Mouse (Mus musculus) kidney, adult 2 months (tissue): Measurements from ENCODE around the gene Tox3. TPM values are rescaled to one million over a fixed set of nuclear protein-coding genes. Genes with fewer than 3 reads are reported as not detected.
A peak's percentile ranks its signal among the peaks of the same experiment; 100 is the strongest.

Experiments used
- DNase-seq: peaks from one replicate; pipeline ENCODE4 v3.0.0; 2021
- H3K27ac ChIP-seq: fragments of 200-500 bp; 2 replicates; pipeline ENCODE4 v1.5.1; 2012; ENCODE audit warnings: low read depth, low read length, control low read depth, inconsistent platforms; ENCODE audit not compliant: insufficient read depth
- H3K27me3 ChIP-seq: fragments of 200-500 bp; replicated peaks from 2 replicates; pipeline ENCODE4 v1.6.1; 2012; ENCODE audit warnings: mild to moderate bottlenecking, moderate library complexity, low read length, inconsistent platforms; ENCODE audit not compliant: control insufficient read depth, insufficient read depth
- H3K36me3 ChIP-seq: fragments of 200-500 bp; 2 replicates; pipeline ENCODE4 v1.6.1; 2012; ENCODE audit warnings: mild to moderate bottlenecking, moderate library complexity, low read length, inconsistent platforms; ENCODE audit not compliant: control insufficient read depth, insufficient read depth
- H3K4me1 ChIP-seq: fragments of 200-500 bp; 2 replicates; pipeline ENCODE4 v1.6.1; 2011; ENCODE audit warnings: low read length; ENCODE audit not compliant: control insufficient read depth, insufficient read depth
- H3K4me3 ChIP-seq: fragments of 200-500 bp; 2 replicates; pipeline ENCODE4 v1.5.1; 2011; ENCODE audit warnings: mild to moderate bottlenecking, low read depth, low read length, control low read depth; ENCODE audit not compliant: insufficient read depth
- CTCF ChIP-seq: fragments of 200-500 bp; conservative IDR thresholded peaks from 2 replicates; pipeline ENCODE4 v1.5.1; 2011; ENCODE audit warnings: low read depth, mild to moderate bottlenecking, control low read depth, low read length, moderate library complexity, mixed read lengths; ENCODE audit not compliant: insufficient read depth, insufficient read length
- POLR2A ChIP-seq: fragments of 200-500 bp; IDR thresholded peaks from one replicate; pipeline ENCODE4 v1.6.1; 2011; ENCODE audit warnings: low read depth, low read length, control low read depth
- WGBS: fragments of 180-500 bp; shearing (Covaris S2); methylation state at CpG from one replicate; pipeline ENCODE4 v1.1.7; 2018; 5-methylcytosine and 5-hydroxymethylcytosine counted together
- polyA plus RNA-seq: library from polyadenylated mRNA; depleted of rRNA; stranded (reverse); fragments of >200 nt; gene quantifications from 2 replicates; pipeline ENCODE4 v1.2.3, GENCODE M21; 2012

The Tox3 gene
- polyA plus RNA-seq, 1 experiment: 8.9 TPM

DNA sequence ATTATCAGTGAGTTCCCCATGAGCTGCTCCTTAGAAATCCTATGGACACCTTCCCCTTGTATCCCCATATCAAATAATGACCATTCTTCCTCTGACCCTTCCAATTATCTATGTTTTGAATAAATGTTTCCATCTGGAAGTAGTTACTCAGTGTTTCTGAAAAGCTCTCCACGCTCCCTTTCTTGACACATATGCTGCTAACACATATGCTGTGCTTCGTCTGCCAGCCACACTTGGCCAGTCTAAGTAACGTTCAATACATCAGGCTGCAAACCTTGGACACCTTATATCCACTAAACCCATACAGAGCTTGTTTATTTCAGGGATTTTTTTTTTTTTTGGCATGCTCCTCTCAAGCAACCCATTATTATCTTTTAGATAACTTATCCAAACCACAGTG, 54.1 kb downstream of the Tox3 start:
- H3K27ac ChIP-seq: no peak overlapping the region
- TF ChIP-seq POLR2A (no peak), CTCF (no peak)
- H3K27me3 ChIP-seq: no peaks in the 10 kb centered on the region
- no peaks in the 10 kb centered on the region for H3K4me1 ChIP-seq
- no peak overlapping the region for H3K4me3 ChIP-seq
- no peaks in the 10 kb centered on the region for H3K36me3 ChIP-seq
- WGBS: 93% methylated on average over 3 of the region's 3 CpGs
- DNase-seq: no peak

DNA sequence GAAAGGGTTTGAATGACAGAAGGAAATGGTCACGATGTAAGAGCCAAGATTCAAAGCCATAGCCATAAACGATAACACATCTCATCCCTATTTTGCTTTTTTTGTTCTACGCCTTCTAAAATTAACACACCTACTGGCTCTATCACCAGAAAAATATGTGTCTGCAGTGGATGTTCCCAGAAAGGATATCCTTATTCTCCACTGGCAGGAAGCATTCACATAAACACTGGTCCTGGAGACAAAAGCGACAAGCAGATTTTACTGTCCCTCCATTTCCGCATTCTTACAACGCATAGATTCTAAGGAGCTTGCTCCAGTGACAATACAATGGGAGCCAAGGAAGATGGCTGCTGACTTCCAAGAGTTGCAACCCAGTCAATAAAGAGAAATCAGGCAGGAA, 57.3 kb downstream of the Tox3 start:
- Histone ChIP-seq H3K4me1 (no peaks in the 10 kb centered on the region), H3K27ac (no peak overlapping the region), H3K36me3 (no peaks in the 10 kb centered on the region), H3K27me3 (no peaks in the 10 kb centered on the region), H3K4me3 (no peak overlapping the region)
- DNase-seq: no peak
- 78% methylated on average over 6 of the region's 6 CpGs for WGBS
- TF ChIP-seq CTCF (no peak), POLR2A (no peak)

DNA sequence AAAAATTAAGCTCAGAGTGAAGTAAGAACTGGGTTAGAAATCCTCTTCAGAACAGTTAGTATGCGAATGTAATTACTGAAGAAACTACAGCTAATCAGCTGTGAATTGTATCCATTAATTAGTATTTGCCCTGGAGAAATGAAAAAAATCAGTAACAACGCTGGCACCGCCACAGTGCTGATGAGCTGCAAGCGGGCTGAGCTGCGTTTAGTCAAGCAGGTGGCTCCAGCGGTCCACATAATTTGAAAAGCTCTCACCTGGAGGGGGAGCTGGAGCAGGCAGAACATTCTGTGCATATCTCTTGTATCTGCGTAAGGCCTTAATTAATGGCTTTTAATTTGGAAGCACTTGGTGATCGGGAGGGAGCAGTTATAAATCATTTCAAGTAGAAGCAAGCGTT, 71.4 kb downstream of the Tox3 start:
- no peak for TF ChIP-seq POLR2A
- TF ChIP-seq CTCF: no peak
- H3K4me3 ChIP-seq: no peak overlapping the region
- DNase-seq: peak; percentile 10
- H3K36me3 ChIP-seq: no peaks in the 10 kb centered on the region
- no peaks in the 10 kb centered on the region for H3K4me1 ChIP-seq
- H3K27me3 ChIP-seq: no peaks in the 10 kb centered on the region
- 60% methylated on average over 9 of the region's 9 CpGs for WGBS
- no peak overlapping the region for H3K27ac ChIP-seq

DNA sequence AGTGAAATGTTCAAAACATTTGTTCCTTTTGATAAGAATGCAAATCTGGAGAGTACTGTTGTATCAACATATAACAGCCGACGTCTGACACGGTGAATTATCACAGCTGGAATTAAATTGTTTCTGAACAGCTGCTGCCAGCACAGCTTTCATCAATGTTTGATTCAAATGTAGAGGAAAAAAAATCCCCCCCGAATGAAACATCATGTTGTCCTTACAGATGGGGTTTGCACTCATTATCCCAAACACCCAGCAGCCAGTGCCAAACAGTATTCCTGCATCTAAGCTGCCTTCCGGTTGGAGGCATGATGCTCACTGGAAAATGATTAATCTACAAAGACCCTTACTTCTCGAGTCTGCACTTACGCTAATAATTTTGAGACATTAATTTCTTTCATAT, 75.0 kb downstream of the Tox3 start:
- no peaks in the 10 kb centered on the region for H3K4me1 ChIP-seq
- TF ChIP-seq CTCF (no peak), POLR2A (no peak)
- DNase-seq: no peak
- WGBS: 63% methylated on average over 7 of the region's 7 CpGs
- no peak overlapping the region for H3K4me3 ChIP-seq
- H3K27me3 ChIP-seq: no peaks in the 10 kb centered on the region
- H3K36me3 ChIP-seq: no peaks in the 10 kb centered on the region
- H3K27ac ChIP-seq: no peak overlapping the region

DNA sequence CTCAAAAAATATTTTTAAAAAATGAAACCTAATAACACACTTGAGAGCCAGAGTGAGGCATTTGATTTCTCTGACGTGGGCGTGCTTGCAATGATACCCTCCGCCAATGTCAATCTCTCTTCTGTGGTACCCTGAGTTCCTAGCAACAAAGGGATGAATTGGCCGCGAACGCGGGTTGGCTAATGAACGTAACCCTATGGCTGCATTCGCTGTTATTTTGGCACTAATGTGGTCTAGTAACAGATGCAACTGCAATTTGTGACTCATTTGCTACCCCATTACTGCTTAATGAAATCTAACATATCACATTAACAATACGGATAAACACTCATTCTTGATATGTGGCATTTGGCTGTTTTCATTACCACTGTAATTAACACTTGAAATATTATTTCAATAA, 76.2 kb downstream of the Tox3 start:
- Histone ChIP-seq H3K27me3 (no peaks in the 10 kb centered on the region), H3K27ac (no peak overlapping the region), H3K4me1 (no peaks in the 10 kb centered on the region), H3K4me3 (no peak overlapping the region), H3K36me3 (no peaks in the 10 kb centered on the region)
- TF ChIP-seq CTCF (no peak), POLR2A (no peak)
- no peak for DNase-seq
- 94% methylated on average over 10 of the region's 10 CpGs for WGBS

DNA sequence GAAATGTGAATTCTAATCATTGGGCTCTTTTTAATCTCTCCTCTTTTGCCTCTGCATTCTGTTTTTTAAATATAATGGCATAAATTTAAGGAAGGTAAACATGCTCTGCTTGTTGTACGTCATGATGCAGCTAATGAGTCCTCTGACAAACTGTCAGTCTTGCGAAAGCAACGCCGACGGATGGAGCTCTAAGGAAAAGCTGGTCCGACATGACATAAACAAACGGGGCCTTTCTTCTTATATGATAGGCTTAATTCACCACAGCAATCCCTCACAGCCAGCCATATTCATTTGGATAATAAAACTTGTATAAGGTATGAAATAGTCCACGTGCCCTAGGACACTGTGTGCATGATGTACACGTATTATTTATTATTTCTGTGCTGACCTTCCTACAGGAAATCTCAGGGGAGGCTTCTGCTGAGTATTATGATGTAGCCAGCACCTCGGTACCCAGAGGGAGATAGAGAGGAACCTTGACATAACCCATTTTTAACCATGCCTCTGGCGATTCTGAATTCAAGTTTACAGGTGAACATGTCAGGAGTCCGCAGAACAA, 80.4 kb downstream of the Tox3 start:
- WGBS: 79% methylated on average over 12 of the region's 12 CpGs
- TF ChIP-seq CTCF: no peak
- no peak for TF ChIP-seq POLR2A

DNA sequence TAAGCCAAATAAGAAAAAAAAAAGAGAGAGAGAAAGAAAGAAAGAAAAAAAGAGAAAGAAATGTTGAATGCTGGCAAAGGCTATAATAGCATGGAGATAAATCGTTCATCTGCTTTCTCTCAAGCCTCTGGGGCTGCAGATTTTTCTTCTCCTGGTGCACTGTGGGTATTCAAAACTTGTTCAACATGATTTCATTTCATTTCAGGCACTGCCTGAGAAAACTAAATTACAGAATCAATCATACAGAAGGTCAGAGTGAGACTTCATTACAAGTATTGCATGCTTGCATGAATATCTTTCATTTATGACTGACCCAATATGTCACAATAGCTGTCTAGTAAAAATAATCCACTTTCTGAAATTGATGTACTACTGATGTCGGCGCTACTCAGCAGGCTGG, 81.2 kb downstream of the Tox3 start:
- no peaks in the 10 kb centered on the region for H3K36me3 ChIP-seq
- H3K4me1 ChIP-seq: no peaks in the 10 kb centered on the region
- TF ChIP-seq POLR2A: no peak
- no peak overlapping the region for H3K27ac ChIP-seq
- DNase-seq: no peak
- WGBS: 91% methylated on average over 3 of the region's 3 CpGs
- no peak overlapping the region for H3K4me3 ChIP-seq
- H3K27me3 ChIP-seq: no peaks in the 10 kb centered on the region

More for the DNA sequence above, 80.4 kb downstream of the Tox3 start:
- Histone ChIP-seq H3K27me3 (no peaks in the 10 kb centered on the region), H3K36me3 (no peaks in the 10 kb centered on the region), H3K27ac (no peak overlapping the region), H3K4me1 (no peaks in the 10 kb centered on the region), H3K4me3 (no peak overlapping the region)
- no peak for DNase-seq

DNA sequence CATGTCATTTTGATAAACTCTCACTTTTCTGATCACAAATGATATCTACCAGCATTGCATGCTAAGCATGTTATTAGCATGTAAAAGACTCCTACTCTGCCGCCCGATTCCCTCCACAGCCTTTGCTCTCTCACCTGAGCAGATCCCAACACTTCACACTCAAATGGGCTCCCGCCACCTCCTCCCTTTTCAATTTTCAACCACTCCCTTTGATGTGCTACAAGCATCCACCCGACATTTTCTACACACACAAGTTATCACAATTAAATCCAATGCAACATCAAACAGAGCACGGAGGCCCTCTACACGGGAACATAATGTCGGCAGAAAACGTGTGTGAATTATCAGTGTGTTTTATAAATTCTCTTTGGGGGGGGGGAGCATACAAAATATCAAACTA, 81.9 kb downstream of the Tox3 start:
- WGBS: 60% methylated on average over 8 of the region's 8 CpGs
- no peak for TF ChIP-seq POLR2A
- TF ChIP-seq CTCF: no peak
- H3K27ac ChIP-seq: no peak overlapping the region
- DNase-seq: no peak
- H3K36me3 ChIP-seq: no peaks in the 10 kb centered on the region
- H3K27me3 ChIP-seq: no peaks in the 10 kb centered on the region
- no peak overlapping the region for H3K4me3 ChIP-seq
- no peaks in the 10 kb centered on the region for H3K4me1 ChIP-seq
